In the genomic region with DNA sequence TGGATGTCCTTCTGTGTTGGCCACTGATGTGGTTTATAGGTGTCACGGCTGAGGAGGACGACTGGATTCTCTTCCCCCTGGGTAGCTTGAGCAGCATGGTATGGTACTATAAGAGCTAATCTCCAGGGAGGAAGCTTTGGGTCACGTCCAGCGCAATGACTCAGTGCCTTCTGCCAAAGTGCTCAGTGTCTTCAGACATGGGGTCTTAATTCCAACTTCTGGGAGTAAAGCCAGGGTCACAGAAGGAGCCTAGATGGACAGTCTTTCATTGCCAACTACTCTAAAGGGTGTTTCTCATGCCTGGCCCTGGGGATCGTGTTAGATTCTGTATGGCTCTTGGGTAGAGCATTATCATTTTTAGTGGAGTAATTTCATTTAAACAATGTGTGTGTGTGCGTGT, we compare ENCODE assay signal across 26 mouse cellular contexts.
DNase-seq lines count a peak whose midpoint lies in the region; ATAC-seq and TF ChIP-seq lines count a peak whose summit lies in the region.
"Had no signal": no experiment of that assay in that cellular context is flagged by ENCODE, and none has a peak within 500 bp of the region (broad histone marks: within the 10 kb centered on the region; RNA-seq: fewer than 3 reads in every experiment).

No protein-coding gene starts in this region.

- no peak for ATAC-seq in neural tube, embryonic 15.5 days (ENCODE audit: low FRiP score)
- ATAC-seq: activated CD4-positive, CD25-positive, alpha-beta regulatory T cell, adult 4 months; CD4-positive, CD25-positive, alpha-beta regulatory T cell, adult 4 months; forebrain, embryonic 13.5 days; midbrain, embryonic 13.5 days had no signal

- no peaks in the 10 kb centered on the region for H3K36me3 ChIP-seq in neural tube, embryonic 15.5 days
- H3K36me3 ChIP-seq: embryonic facial prominence, embryonic 12.5 days; heart, embryonic 10.5 days; hindbrain, embryonic 15.5 days; midbrain, embryonic 13.5 days had no signal

- peak; percentile 42 for DNase-seq in heart, adult 11 months
- no peak for DNase-seq in heart, adult 8-10 months (ENCODE audit: low spot score)
- peak; percentile 14 for DNase-seq in lung, postnatal 10 days
- no peak for DNase-seq in lung, adult 2 months
- peak; percentile 57 for DNase-seq in cerebellum, adult 9-10 months
- DNase-seq in gastrocnemius, postnatal 25 days, result no peak
- no peak for DNase-seq in urinary bladder, postnatal 4 days (ENCODE audit: low spot score in 2 of 2)
- DNase-seq: adrenal gland, postnatal 25 days; gastrocnemius, postnatal 14 days; heart, postnatal 14 days; kidney, adult 11 months; kidney, postnatal 10 days; lung, postnatal 14 days; right cerebral cortex, postnatal 25 days; thymus, adult 2 months had no signal

- 82% methylated on average over 6 of the region's 6 CpGs for WGBS in lung, adult 2 months
- WGBS in neural tube, embryonic 15.5 days, result 85% methylated on average over 6 of the region's 6 CpGs

- H3K27ac ChIP-seq in neural tube, embryonic 15.5 days (replicated peaks), result no peak overlapping the region
- H3K27ac ChIP-seq: embryonic facial prominence, embryonic 12.5 days; forebrain, embryonic 13.5 days; heart, embryonic 10.5 days; hindbrain, embryonic 15.5 days; liver, embryonic 14.5 days; midbrain, embryonic 13.5 days had no signal

- no peaks in the 10 kb centered on the region; the same call in 1 of the 2 replicates for H3K4me1 ChIP-seq in lung, adult 2 months (ENCODE audit: control insufficient read depth, insufficient read depth, low read length)
- 0 out of 2 replicates have a peak, but pooled peaks cover 3% of the 10 kb centered on the region for H3K4me1 ChIP-seq in neural tube, embryonic 15.5 days
- H3K4me1 ChIP-seq: forebrain, embryonic 13.5 days had no signal

- H3K4me3 ChIP-seq in lung, adult 2 months (replicated peaks; ENCODE audit: extremely low read depth, low read depth, low read length), result no peak overlapping the region
- no peak overlapping the region for H3K4me3 ChIP-seq in neural tube, embryonic 15.5 days (replicated peaks)
- H3K4me3 ChIP-seq: embryonic facial prominence, embryonic 12.5 days; erythroblast, embryonic 14.5 days; forebrain, embryonic 13.5 days; heart, embryonic 10.5 days; hindbrain, embryonic 15.5 days; midbrain, embryonic 13.5 days; myocyte had no signal

- no peaks in the 10 kb centered on the region for H3K27me3 ChIP-seq in neural tube, embryonic 15.5 days (replicated peaks)
- H3K27me3 ChIP-seq: embryonic facial prominence, embryonic 12.5 days; forebrain, embryonic 13.5 days; hindbrain, embryonic 15.5 days; midbrain, embryonic 13.5 days had no signal

- no peak overlapping the region for H3K4me2 ChIP-seq in neural tube, embryonic 15.5 days
- H3K4me2 ChIP-seq: embryonic facial prominence, embryonic 12.5 days; forebrain, embryonic 13.5 days; hindbrain, embryonic 15.5 days; midbrain, embryonic 13.5 days had no signal

- no peak overlapping the region for H3K9ac ChIP-seq in neural tube, embryonic 15.5 days (replicated peaks)
- H3K9ac ChIP-seq: embryonic facial prominence, embryonic 12.5 days; forebrain, embryonic 13.5 days; hindbrain, embryonic 15.5 days; liver, embryonic 14.5 days; midbrain, embryonic 13.5 days had no signal

- no peak for TF ChIP-seq CTCF in lung, adult 2 months (IDR thresholded peaks at IDR 0.05; ENCODE audit: insufficient read depth, low read length)

- no peak for TF ChIP-seq POLR2A in lung, adult 2 months (IDR thresholded peaks at IDR 0.05; ENCODE audit: borderline replicate concordance, extremely low read depth, low read depth, low read length)

- no peaks in the 10 kb centered on the region for H3K9me3 ChIP-seq in neural tube, embryonic 15.5 days (replicated peaks)
- H3K9me3 ChIP-seq: embryonic facial prominence, embryonic 12.5 days; forebrain, embryonic 13.5 days; heart, embryonic 10.5 days; hindbrain, embryonic 15.5 days; midbrain, embryonic 13.5 days had no signal

Comparison
In these comparisons a context has a peak if more than half of its experiments do, and no peak if none do; other contexts are left out.
1. DNase-seq: peak in heart, adult 11 months (single experiment), lung, postnatal 10 days (single experiment) and cerebellum, adult 9-10 months (single experiment); none in heart, adult 8-10 months (single experiment), lung, adult 2 months (single experiment), gastrocnemius, postnatal 25 days (single experiment) and urinary bladder, postnatal 4 days (0 of 2).